Mouse (Mus musculus) thymus, adult 2 months (tissue): ENCODE results near the gene Per2. TPM values are rescaled to one million over a fixed set of nuclear protein-coding genes. Genes with fewer than 3 reads are reported as not detected.

ENCODE experiments used
- DNase-seq: peaks from one replicate; pipeline ENCODE4 v3.0.0; 2021
- H3K27ac ChIP-seq: fragments of 200-500 bp; 2 replicates; pipeline ENCODE4 v1.5.1; 2012; ENCODE audit warnings: low read length, control low read depth; ENCODE audit not compliant: control insufficient read depth, insufficient read depth
- H3K27me3 ChIP-seq: fragments of 200-500 bp; 2 replicates; pipeline ENCODE4 v1.6.1; 2012; ENCODE audit warnings: mild to moderate bottlenecking, low read length, moderate library complexity, mixed read lengths; ENCODE audit not compliant: control insufficient read depth, insufficient read depth
- H3K36me3 ChIP-seq: fragments of 200-500 bp; 2 replicates; pipeline ENCODE4 v1.6.1; 2012; ENCODE audit warnings: mild to moderate bottlenecking, low read length, moderate library complexity; ENCODE audit not compliant: control insufficient read depth, insufficient read depth
- H3K4me1 ChIP-seq: fragments of 200-500 bp; replicated peaks from 2 replicates; pipeline ENCODE4 v1.6.1; 2012; ENCODE audit warnings: low read length; ENCODE audit not compliant: control insufficient read depth, insufficient read depth
- H3K4me3 ChIP-seq: fragments of 200-500 bp; 2 replicates; pipeline ENCODE4 v1.5.1; 2012; ENCODE audit warnings: mild to moderate bottlenecking, low read length, control low read depth, moderate library complexity; ENCODE audit not compliant: control insufficient read depth, insufficient read depth
- CTCF ChIP-seq: fragments of 200-500 bp; IDR thresholded peaks from 2 replicates; pipeline ENCODE4 v1.5.1; 2012; ENCODE audit warnings: mild to moderate bottlenecking, control low read depth, low read length, moderate library complexity, borderline replicate concordance; ENCODE audit not compliant: control insufficient read depth, poor library complexity, insufficient read depth; ENCODE audit errors: extremely low read depth
- POLR2A ChIP-seq: fragments of 200-500 bp; IDR thresholded peaks from 2 replicates; pipeline ENCODE4 v1.6.1; 2012; ENCODE audit warnings: mild to moderate bottlenecking, low read length, control low read depth, moderate library complexity; ENCODE audit not compliant: control insufficient read depth, poor library complexity, insufficient read depth; ENCODE audit errors: extremely low read depth
- WGBS: fragments of 180-500 bp; shearing (Covaris S2); methylation state at CpG from one replicate; pipeline ENCODE4 v1.1.7; 2018; 5-methylcytosine and 5-hydroxymethylcytosine counted together
- polyA plus RNA-seq: library from polyadenylated mRNA; depleted of rRNA; stranded (reverse); fragments of >200 nt; gene quantifications from 2 replicates; pipeline ENCODE4 v1.2.3, GENCODE M21; 2012

Per2 gene
- polyA plus RNA-seq, 1 experiment, result 3.3 TPM

DNA sequence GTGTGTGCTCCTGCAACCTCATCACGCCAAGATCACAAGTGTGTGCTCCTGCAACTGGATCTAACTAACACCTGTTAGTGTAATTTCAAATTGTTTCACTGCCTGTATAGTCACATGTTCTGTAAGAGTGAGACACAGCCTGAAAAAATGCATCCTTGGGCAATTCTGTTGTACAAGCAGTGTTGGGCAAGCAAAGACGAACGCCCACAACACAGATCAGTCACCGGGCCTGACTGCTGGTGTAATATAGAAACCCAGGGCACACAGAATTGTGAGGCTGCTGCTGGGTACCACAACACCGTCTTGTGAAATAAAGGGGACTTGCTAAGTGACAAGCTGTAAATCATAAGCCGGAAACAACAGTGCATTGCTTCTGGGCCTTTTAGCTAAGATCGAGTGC lies 21.6 kb downstream of the Per2 start:
- Histone ChIP-seq H3K27me3 (no peaks in the 10 kb centered on the region), H3K4me1 (no peaks in the 10 kb centered on the region; the same call in 1 of the 2 replicates), H3K4me3 (no peak overlapping the region), H3K36me3 (no peaks in the 10 kb centered on the region), H3K27ac (no peak overlapping the region)
- 87% methylated on average over 7 of the region's 7 CpGs for WGBS
- TF ChIP-seq POLR2A (no peak), CTCF (no peak)
- DNase-seq, result no peak

DNA sequence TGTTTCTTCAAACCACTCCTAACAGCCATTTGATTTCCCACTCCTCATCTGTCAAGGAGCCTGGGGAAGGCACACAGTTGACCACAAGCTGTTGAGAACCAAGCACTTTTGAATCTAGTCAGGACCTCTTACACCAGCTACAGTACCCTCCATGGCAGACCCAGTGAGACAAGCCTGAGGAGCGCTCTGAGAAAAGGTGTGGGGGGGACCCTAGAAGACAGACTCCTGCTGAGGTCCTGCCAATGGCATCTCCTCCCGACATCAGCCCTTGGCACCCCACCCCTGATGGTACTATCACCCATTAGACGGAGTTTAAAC lies 22.1 kb downstream of the Per2 start:
- Histone ChIP-seq H3K27me3 (no peaks in the 10 kb centered on the region), H3K36me3 (no peaks in the 10 kb centered on the region), H3K4me1 (no peaks in the 10 kb centered on the region; the same call in 1 of the 2 replicates), H3K4me3 (no peak overlapping the region), H3K27ac (no peak overlapping the region)
- DNase-seq, result no peak
- WGBS, result 97% methylated on average over 3 of the region's 3 CpGs
- TF ChIP-seq CTCF, result no peak
- no peak for TF ChIP-seq POLR2A

DNA sequence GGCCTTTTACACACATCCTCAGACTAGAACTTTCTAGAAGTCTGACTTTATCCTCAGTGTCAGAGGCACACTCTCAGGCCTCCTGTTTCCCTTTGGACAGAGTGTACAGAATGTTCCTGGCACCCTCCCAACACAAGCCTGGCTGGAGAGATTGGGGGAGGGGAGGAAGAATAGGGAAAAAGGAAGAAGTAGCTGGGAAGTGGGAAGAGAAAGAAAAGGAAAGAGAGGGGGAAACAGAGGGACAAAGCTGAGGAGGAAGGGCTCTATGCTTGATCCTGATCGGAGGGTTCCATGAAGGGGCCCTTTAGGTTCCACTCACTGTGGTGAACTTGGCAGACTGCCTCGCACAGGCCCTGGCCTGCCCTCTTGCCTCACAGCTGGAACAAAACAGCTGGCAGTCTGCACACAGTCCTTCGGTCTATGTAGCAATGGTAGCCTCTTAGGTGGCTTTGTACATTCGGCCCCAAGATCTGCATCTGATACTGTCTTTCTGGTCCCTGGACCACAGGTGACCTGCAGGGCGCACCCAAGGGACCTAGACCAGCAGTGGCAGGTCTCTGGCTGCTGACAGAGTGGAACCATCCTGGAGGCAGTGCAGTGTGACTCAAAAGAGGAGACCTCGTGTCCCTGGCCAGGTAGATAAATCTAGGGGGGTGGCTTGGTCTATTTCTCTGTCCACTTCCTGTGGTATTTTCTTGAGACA lies 22.6 kb downstream of the Per2 start:
- DNase-seq, result no peak
- WGBS, result 79% methylated on average over 6 of the region's 6 CpGs

DNA sequence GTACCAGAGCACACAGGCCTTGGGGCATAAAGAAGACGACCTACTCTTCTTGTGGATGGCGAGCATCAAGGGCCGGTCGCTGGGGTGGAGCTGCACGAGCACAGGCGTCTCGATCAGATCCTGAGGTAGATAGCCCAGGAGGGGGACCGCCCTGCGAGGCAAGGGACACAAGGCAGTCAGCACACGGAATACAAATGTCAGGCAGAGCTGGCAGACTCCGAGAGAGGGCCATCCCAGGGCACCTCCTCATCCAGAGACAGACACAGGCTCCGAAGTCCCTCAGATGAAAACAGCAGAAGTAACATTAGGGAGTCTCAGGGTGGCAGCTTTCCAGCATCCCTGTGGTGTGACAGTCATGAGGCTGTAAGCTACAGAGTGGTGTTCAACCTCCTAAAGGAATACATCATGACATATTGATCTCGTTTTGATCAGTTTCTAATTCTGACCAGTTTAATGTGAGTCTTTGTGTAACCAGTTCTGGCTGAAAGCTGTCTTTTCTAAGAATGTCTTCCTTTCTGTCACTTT lies 23.5 kb downstream of the Per2 start:
- 93% methylated on average over 13 of the region's 13 CpGs for whole genome bisulfite sequencing
- no peak overlapping the region for H3K27ac ChIP-seq
- no peaks in the 10 kb centered on the region for H3K36me3 ChIP-seq
- TF ChIP-seq CTCF, result no peak
- TF ChIP-seq POLR2A, result no peak
- no peak overlapping the region for H3K4me3 ChIP-seq
- no peaks in the 10 kb centered on the region; the same call in 1 of the 2 replicates for H3K4me1 ChIP-seq
- DNase-seq, result no peak
- H3K27me3 ChIP-seq, result no peaks in the 10 kb centered on the region

More for the DNA sequence above, 22.6 kb downstream of the Per2 start:
- TF ChIP-seq CTCF (no peak), POLR2A (no peak)
- Histone ChIP-seq H3K4me3 (no peak overlapping the region), H3K36me3 (no peaks in the 10 kb centered on the region), H3K27me3 (no peaks in the 10 kb centered on the region), H3K27ac (no peak overlapping the region), H3K4me1 (no peaks in the 10 kb centered on the region; the same call in 1 of the 2 replicates)

DNA sequence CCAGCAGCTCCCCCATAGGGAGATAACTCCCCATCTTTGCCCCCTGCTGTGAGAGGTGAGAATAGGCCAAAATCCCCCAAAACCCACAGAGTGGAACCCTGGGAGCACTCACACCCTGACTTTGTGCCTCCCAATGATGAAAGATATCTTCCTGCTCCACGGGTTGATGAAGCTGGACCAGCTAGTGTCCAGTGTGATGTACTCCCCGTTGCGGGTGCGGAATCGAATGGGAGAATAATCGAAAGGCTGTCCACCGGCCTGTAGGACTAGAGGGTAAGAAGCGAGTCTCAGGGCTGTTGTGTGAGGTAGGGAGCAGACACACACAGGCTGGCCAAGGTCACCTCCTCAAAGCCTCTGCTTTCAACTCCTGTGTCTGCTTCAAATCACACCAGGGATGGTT lies 24.2 kb downstream of the Per2 start:
- no peaks in the 10 kb centered on the region for H3K36me3 ChIP-seq
- no peak overlapping the region for H3K27ac ChIP-seq
- 98% methylated on average over 8 of the region's 8 CpGs for WGBS
- TF ChIP-seq POLR2A (no peak), CTCF (no peak)
- DNase-seq, result no peak
- no peak overlapping the region for H3K4me3 ChIP-seq
- H3K4me1 ChIP-seq, result no peaks in the 10 kb centered on the region; the same call in 1 of the 2 replicates
- H3K27me3 ChIP-seq, result no peaks in the 10 kb centered on the region

DNA sequence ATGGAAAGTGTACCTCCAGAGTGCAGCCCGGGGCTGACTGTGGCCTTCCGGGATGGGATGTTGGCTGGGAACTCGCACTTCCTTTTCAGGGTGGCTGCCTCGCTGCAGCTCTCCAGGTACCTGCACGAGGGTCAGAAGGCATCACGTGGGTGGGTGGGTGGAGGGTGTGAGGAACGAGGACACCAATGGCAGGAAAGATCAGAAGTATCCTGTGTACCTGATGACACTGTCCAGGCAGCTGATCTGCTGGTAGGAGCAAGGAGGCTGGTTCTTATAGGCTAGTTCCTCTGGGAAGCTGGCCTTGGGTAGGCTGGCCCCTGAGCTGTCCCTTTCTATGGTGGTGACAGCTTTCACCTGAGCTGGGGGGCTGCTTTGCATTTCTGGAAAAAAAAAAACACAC lies 28.4 kb downstream of the Per2 start:
- Histone ChIP-seq H3K36me3 (no peaks in the 10 kb centered on the region), H3K4me3 (no peak overlapping the region), H3K4me1 (no peaks in the 10 kb centered on the region), H3K27ac (no peak overlapping the region), H3K27me3 (no peaks in the 10 kb centered on the region)
- TF ChIP-seq POLR2A (no peak), CTCF (no peak)
- 95% methylated on average over 7 of the region's 7 CpGs for WGBS
- no peak for DNase-seq

DNA sequence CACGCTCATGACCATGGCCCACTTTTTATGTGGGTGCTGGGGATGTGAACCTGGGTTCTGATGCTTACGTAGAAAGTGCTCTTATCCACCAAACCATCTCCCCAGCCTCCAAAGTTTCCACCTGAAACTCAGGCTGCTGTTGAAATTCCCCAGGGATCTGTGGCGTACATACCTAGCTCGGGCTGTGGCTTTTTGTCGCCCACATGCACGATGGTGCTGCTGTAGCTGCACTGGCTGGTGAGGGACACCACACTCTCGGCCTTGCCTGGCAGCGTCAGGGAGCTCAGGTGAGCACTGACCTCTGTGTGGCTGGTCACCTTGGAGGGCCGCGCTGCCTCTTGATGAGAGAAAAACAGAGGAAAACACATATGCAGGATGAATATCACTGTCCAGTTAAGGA lies 29.9 kb downstream of the Per2 start:
- no peak for TF ChIP-seq CTCF
- no peak for TF ChIP-seq POLR2A
- WGBS, result 96% methylated on average over 10 of the region's 10 CpGs
- Histone ChIP-seq H3K36me3 (no peaks in the 10 kb centered on the region), H3K4me1 (no peaks in the 10 kb centered on the region), H3K27ac (no peak overlapping the region), H3K4me3 (no peak overlapping the region), H3K27me3 (no peaks in the 10 kb centered on the region)
- DNase-seq, result no peak
